Mouse (Mus musculus): Measurements from ENCODE around the gene Atg16l2.

GRCm38 (mm10) chr7:101248760-101249159, 53.3 kb downstream of the Atg16l2 start:
- TF ChIP-seq POLR2A (IDR thresholded peaks at IDR 0.05; ENCODE audit: insufficient read depth, low read depth, low read length) (no peak), CTCF (IDR thresholded peaks at IDR 0.05; ENCODE audit: insufficient read depth, low read depth, low read length) (no peak)
